8 mouse cellular contexts compared by ENCODE assay signal in genomic region chr5:74792301-74792700, GRCm38 (mm10).
A peak's percentile ranks its signal among the peaks of the same experiment; 100 is the strongest.
DNase-seq lines count a peak whose midpoint lies in the region; ATAC-seq and TF ChIP-seq lines count a peak whose summit lies in the region.

No protein-coding gene starts in this region.

- no peaks in the 10 kb centered on the region for H3K9me3 ChIP-seq in liver, postnatal 0 days (ENCODE audit: low read length)

- H3K27me3 ChIP-seq in liver, postnatal 0 days (ENCODE audit: insufficient read depth, low read length): no peaks in the 10 kb centered on the region

- peak overlapping the region; percentile 25; the same call in 1 of the 2 replicates for H3K4me3 ChIP-seq in layer of hippocampus, adult 2 months
- H3K4me3 ChIP-seq in liver, postnatal 0 days (ENCODE audit: low read depth, low read length): no peak overlapping the region

- H3K36me3 ChIP-seq in liver, postnatal 0 days (replicated peaks; ENCODE audit: insufficient read depth, low read length): no peaks in the 10 kb centered on the region

- DNase-seq in MN1 (ENCODE audit: low spot score): peak; percentile 89
- DNase-seq in cerebellum, adult 9-11 months: peak; percentile 38
- DNase-seq in frontal cortex, postnatal 10 days (ENCODE audit: low spot score in 2 of 2): peak; percentile 40 to 65
- DNase-seq in heart, postnatal 4 days: peak; percentile 89
- DNase-seq in layer of hippocampus, adult 2 months (ENCODE audit: low spot score in 2 of 2): peak; percentile 41 to 51
- DNase-seq in liver, postnatal 0 days: peak; percentile 69
- peak; percentile 90 for DNase-seq in ovary, adult 18-20 months (ENCODE audit: low spot score)
- peak; percentile 87 for DNase-seq in urinary bladder, postnatal 14 days (ENCODE audit: low spot score)

- ATAC-seq in liver, postnatal 0 days: peak; percentile 78

- H3K9ac ChIP-seq in liver, postnatal 0 days (replicated peaks): peak overlapping the region; percentile 22; the same call in 1 of the 2 replicates

- H3K4me1 ChIP-seq in liver, postnatal 0 days (ENCODE audit: insufficient read depth): 0 out of 2 replicates have a peak, but pooled peaks cover 4% of the 10 kb centered on the region

- H3K4me2 ChIP-seq in liver, postnatal 0 days (ENCODE audit: low read depth, low read length): 0 out of 2 replicates have a peak overlapping the region, but pooled peaks have one; percentile 7

- TF ChIP-seq EP300 in liver, postnatal 0 days (IDR thresholded peaks at IDR 0.05; ENCODE audit: low read depth): no peak

- WGBS in liver, postnatal 0 days (ENCODE audit: insufficient replicate concordance): 3% methylated on average over 7 of the region's 7 CpGs

- peak; percentile 34 for TF ChIP-seq CTCF in layer of hippocampus, adult 2 months (conservative IDR thresholded peaks at IDR 0.05)
- TF ChIP-seq CTCF in liver, postnatal 0 days (IDR thresholded peaks at IDR 0.05; ENCODE audit: low read depth): peak; percentile 40

- H3K27ac ChIP-seq in layer of hippocampus, adult 2 months: peak overlapping the region; percentile 32; the same call in 1 of the 2 replicates
- H3K27ac ChIP-seq in liver, postnatal 0 days (ENCODE audit: low read depth): peak overlapping the region; percentile 20; the same call in 1 of the 2 replicates

Comparison
In these comparisons a context has a peak if more than half of its experiments do, and no peak if none do; other contexts are left out.
1. DNase-seq: peak in every context shown above with its lines; median percentile 90 in ovary, adult 18-20 months; 89 in MN1; 89 in heart, postnatal 4 days; 87 in urinary bladder, postnatal 14 days; 69 in liver, postnatal 0 days; 52 in frontal cortex, postnatal 10 days; 46 in layer of hippocampus, adult 2 months; 38 in cerebellum, adult 9-11 months.